Mouse (Mus musculus) c-Kit-positive CD71-negative TER-119-negative erythroid progenitor cells, embryonic 14.5 days (primary cell): ENCODE measurements around the gene Fam122c.
A peak's percentile ranks its signal among the peaks of the same experiment; 100 is the strongest.

Experiments used
- DNase-seq: peaks from one replicate; pipeline ENCODE4 v3.0.0-alpha.2; 2013; ENCODE audit warnings: low read depth

The Fam122c gene

GRCm38 (mm10) chrX:53370366-53370740 lies 97.1 kb downstream of the Fam122c start, which contains the start of gene Mospd1:
TSS of gene Mospd1 (minus strand) at chrX:53370502.
- DNase-seq: peak; percentile 69
